Mouse (Mus musculus) spleen, adult 2 months (tissue): Measurements from ENCODE around the gene Samd4b. TPM values are rescaled to one million over a fixed set of nuclear protein-coding genes. Genes with fewer than 3 reads are reported as not detected.

Experiments
- DNase-seq, 2 experiments: peaks; one replicate each; pipeline versions ENCODE4 v3.0.0 to v3.0.0-alpha.2; 2012 to 2021; ENCODE audit warnings: low spot score in 2 of 2, low read depth in 1 of 2
- H3K27ac ChIP-seq: fragments of 200-500 bp; 2 replicates; pipeline ENCODE4 v1.5.1; 2012; ENCODE audit warnings: low read length, inconsistent platforms; ENCODE audit not compliant: insufficient read depth
- H3K27me3 ChIP-seq: fragments of 200-500 bp; 2 replicates; pipeline ENCODE4 v1.6.1; 2012; ENCODE audit warnings: mild to moderate bottlenecking, moderate library complexity, low read length, inconsistent platforms; ENCODE audit not compliant: control insufficient read depth, insufficient read depth
- H3K36me3 ChIP-seq: fragments of 200-500 bp; 2 replicates; pipeline ENCODE4 v1.6.1; 2012; ENCODE audit warnings: mild to moderate bottlenecking, low read length, inconsistent platforms; ENCODE audit not compliant: control insufficient read depth, insufficient read depth
- H3K4me1 ChIP-seq: fragments of 200-500 bp; 2 replicates; pipeline ENCODE4 v1.6.1; 2011; ENCODE audit warnings: inconsistent platforms; ENCODE audit not compliant: control insufficient read depth, insufficient read depth, insufficient read length
- H3K4me3 ChIP-seq: fragments of 200-500 bp; 2 replicates; pipeline ENCODE4 v1.5.1; 2011; ENCODE audit warnings: mild to moderate bottlenecking, inconsistent platforms; ENCODE audit not compliant: insufficient read depth, insufficient read length; ENCODE audit errors: extremely low read depth
- CTCF ChIP-seq: fragments of 200-500 bp; IDR thresholded peaks from 2 replicates; pipeline ENCODE4 v1.5.1; 2011; ENCODE audit warnings: mild to moderate bottlenecking, inconsistent platforms; ENCODE audit not compliant: insufficient read depth, insufficient read length, insufficient replicate concordance; ENCODE audit errors: extremely low read depth
- POLR2A ChIP-seq: fragments of 200-500 bp; IDR thresholded peaks from 2 replicates; pipeline ENCODE4 v1.6.1; 2011; ENCODE audit warnings: low read depth, low read length, inconsistent platforms
- WGBS: fragments of 180-500 bp; shearing (Covaris S2); methylation state at CpG from one replicate; pipeline ENCODE4 v1.1.7; 2018; 5-methylcytosine and 5-hydroxymethylcytosine counted together
- polyA plus RNA-seq: library from polyadenylated mRNA; depleted of rRNA; stranded (reverse); fragments of >200 nt; gene quantifications from 2 replicates; pipeline ENCODE4 v1.2.3, GENCODE M21; 2012

Samd4b gene
- polyA plus RNA-seq, 1 experiment: 48.2 TPM

- TF ChIP-seq POLR2A (peak; percentile 32; the same call in 1 of the 2 replicates), CTCF (no peak)
- Histone ChIP-seq H3K4me1 (peaks cover 20% of the 10 kb centered on the region), H3K36me3 (peaks cover 19% of the 10 kb centered on the region), H3K27me3 (no peaks in the 10 kb centered on the region), H3K4me3 (peak overlapping the region; percentile 92), H3K27ac (peak overlapping the region; percentile 96)
- DNase-seq: peak in 1 of 2 experiments; percentile 79
- under 1% methylated on average over 41 of the region's 43 CpGs for WGBS
These were observed 226.4 kb downstream of the Samd4b start for GRCm38 (mm10) chr7:28371514-28371989.

DNA sequence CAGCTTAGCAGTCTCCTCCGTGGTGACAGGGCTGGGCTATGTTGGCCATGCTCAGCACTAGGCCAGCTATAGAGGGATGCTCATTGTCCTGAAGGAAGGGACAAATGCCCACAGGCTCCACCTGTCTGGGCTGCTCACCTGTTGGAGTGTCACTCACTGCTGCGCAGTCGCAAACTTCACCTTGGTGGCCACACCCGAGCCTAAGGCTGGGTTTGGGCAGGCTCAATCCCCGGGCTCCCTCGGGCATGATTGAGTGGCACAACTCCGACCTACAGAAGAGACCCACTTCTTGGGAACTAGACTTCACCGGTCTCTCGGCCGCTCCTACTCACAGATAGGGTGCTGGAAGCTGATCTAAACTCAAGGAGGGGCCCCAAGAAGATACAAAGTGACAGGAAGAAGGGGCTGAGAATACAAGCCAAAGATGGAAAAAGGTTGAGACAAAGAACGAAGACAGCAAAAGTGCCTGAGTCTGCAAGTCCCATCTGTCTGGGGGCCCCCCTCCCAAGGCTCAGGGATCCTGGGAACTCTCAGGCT is 226.9 kb downstream of the Samd4b start:
- TF ChIP-seq CTCF: no peak
- no peak for TF ChIP-seq POLR2A
- Histone ChIP-seq H3K4me1 (peaks cover 20% of the 10 kb centered on the region), H3K36me3 (peaks cover 20% of the 10 kb centered on the region), H3K27ac (peak overlapping the region; percentile 96), H3K27me3 (no peaks in the 10 kb centered on the region), H3K4me3 (peak overlapping the region; percentile 92)
- no peak for DNase-seq
- 14% methylated on average over 11 of the region's 11 CpGs for WGBS

GRCm38 (mm10) chr7:28370051-28370450 is 227.9 kb downstream of the Samd4b start:
- WGBS: 88% methylated on average over 14 of the region's 14 CpGs
- Histone ChIP-seq H3K4me1 (peaks cover 20% of the 10 kb centered on the region), H3K4me3 (no peak overlapping the region), H3K36me3 (peaks cover 24% of the 10 kb centered on the region), H3K27me3 (no peaks in the 10 kb centered on the region), H3K27ac (0 out of 2 replicates have a peak overlapping the region, but pooled peaks have one; percentile 6)
- DNase-seq: no peak
- no peak for TF ChIP-seq POLR2A
- TF ChIP-seq CTCF: no peak

GRCm38 (mm10) chr7:28368276-28368920 is 229.5 kb downstream of the Samd4b start:
- peaks cover 11% of the 10 kb centered on the region; the same call in 1 of the 2 replicates for H3K4me1 ChIP-seq
- TF ChIP-seq POLR2A (no peak), CTCF (no peak)
- DNase-seq: no peak
- peaks cover 36% of the 10 kb centered on the region for H3K36me3 ChIP-seq
- WGBS: 92% methylated on average over 16 of the region's 16 CpGs
- no peak overlapping the region for H3K27ac ChIP-seq
- no peak overlapping the region for H3K4me3 ChIP-seq
- no peaks in the 10 kb centered on the region for H3K27me3 ChIP-seq

DNA sequence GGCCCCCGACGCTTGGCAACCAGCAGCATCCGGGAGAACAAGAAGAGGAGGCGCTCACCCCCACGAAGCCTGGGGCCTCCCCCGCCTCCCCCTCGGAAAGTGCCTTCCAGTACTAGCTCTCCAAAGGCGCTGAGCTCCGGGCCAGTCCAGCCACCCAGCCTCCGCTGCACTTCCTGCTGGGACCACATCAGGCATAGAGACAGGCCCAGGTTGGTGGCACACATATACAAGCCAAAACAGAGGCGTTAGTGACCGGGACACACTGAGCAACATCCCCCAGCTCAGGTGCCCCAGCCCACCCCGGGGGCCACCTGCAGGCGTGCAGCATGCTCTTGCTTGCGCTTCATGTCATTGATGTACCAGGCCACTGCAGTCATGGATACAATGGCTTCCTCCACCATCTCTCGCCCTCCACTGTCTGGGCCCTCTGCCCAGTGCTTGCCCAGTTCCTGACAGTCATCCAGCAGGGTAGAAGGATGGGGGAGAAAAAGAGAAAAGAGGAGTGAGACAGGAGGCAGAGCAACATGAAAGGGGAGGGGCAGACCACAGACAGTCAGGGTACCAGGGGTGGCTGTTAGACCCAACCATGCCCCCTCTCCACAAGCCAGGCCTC is 230.2 kb downstream of the Samd4b start:
- no peak for DNase-seq
- 93% methylated on average over 16 of the region's 16 CpGs for WGBS
- Histone ChIP-seq H3K27me3 (no peaks in the 10 kb centered on the region), H3K27ac (no peak overlapping the region), H3K4me3 (no peak overlapping the region), H3K4me1 (peaks cover 11% of the 10 kb centered on the region; the same call in 1 of the 2 replicates), H3K36me3 (peaks cover 36% of the 10 kb centered on the region)
- TF ChIP-seq POLR2A: no peak
- TF ChIP-seq CTCF: no peak

GRCm38 (mm10) chr7:28362441-28363060 is 235.4 kb downstream of the Samd4b start:
- H3K36me3 ChIP-seq: peaks cover 44% of the 10 kb centered on the region
- TF ChIP-seq CTCF (no peak), POLR2A (no peak)
- 88% methylated on average over 16 of the region's 16 CpGs for WGBS
- no peaks in the 10 kb centered on the region for H3K27me3 ChIP-seq
- no peak for DNase-seq
- no peak overlapping the region for H3K27ac ChIP-seq
- no peaks in the 10 kb centered on the region for H3K4me1 ChIP-seq
- H3K4me3 ChIP-seq: no peak overlapping the region
